Mouse (Mus musculus): Measurements from ENCODE around the gene Armc7. TPM values are rescaled to one million over a fixed set of nuclear protein-coding genes. Genes with fewer than 3 reads are reported as not detected.
A peak's percentile ranks its signal among the peaks of the same experiment; 100 is the strongest.

Armc7 gene
- total RNA-seq (2021), result 1 to 10 TPM; 1.4 to 2.3 TPM

DNA sequence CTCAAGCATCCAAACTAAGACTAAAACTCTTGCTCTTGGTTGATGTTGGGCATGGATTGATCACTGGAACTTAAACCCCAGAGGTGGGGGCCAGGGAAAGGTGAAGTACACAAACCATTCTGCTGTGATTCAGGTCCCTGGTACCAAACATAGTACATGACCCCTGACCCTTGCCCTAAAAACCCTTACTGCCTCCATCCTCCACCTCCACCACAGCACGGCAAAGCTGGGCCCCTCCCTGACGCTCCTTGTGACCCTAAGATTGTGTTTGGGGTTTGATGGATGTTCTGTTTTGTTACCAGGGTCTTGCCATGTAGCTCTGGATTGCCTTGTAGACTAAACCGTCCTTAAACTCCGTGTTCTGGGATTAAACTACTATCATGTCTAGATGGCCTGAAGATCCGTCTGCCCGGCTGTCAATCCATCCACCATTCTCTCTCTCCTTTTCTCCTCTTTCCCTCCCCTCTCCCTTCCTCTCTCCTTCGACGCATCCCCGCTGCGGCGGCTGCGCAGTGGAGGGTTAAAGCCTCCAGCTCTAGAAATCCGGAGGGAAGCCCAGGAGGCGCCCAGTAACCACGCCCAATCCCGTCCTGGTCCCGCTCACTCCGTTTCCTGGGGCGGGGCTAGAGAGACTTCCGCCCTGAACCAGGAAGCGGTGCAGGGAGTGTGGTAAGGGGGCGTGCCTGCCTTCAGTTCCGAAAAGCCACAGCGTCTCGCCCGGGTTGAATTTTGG is at the start of gene Armc7:
Armc7 (plus strand) TSS at position 643 of the 733 bp plus-strand sequence.
- peak; percentile 94 for DNase-seq (ENCODE audit: low spot score)
- intact Hi-C loops (cut with DNase I), result loop anchor here (2.0 kb wide), 1 partner anchor 54 kb away; the partner anchor contains the start of gene Kctd2

DNA sequence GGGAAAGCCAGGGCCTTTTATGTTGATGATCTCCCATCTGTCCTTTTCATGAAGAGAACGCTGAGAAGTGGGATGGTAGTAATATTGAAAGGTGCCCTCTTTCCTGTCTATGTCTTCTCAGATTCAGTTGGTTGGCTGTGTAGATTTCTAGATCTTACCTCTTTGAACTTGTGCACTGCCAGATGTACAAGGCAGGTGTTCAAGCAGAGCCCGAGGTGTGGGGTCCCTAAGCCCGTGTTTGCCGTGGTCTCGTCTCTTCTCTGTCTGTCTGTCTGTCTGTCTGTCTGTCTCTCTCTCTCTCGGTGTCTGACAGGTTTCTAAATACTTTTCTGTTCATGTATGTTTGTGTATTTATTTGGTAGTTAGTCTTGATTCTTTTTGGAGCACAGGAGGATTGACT is 49.8 kb upstream of the Armc7 start:
- intact Hi-C loops (cut with DNase I), result loop anchor here (5.0 kb wide), 2 partner anchors 68 to 177 kb away; partner anchors contain the start of genes Gga3 and Mrps7
- no peak for DNase-seq (ENCODE audit: low spot score)

DNA sequence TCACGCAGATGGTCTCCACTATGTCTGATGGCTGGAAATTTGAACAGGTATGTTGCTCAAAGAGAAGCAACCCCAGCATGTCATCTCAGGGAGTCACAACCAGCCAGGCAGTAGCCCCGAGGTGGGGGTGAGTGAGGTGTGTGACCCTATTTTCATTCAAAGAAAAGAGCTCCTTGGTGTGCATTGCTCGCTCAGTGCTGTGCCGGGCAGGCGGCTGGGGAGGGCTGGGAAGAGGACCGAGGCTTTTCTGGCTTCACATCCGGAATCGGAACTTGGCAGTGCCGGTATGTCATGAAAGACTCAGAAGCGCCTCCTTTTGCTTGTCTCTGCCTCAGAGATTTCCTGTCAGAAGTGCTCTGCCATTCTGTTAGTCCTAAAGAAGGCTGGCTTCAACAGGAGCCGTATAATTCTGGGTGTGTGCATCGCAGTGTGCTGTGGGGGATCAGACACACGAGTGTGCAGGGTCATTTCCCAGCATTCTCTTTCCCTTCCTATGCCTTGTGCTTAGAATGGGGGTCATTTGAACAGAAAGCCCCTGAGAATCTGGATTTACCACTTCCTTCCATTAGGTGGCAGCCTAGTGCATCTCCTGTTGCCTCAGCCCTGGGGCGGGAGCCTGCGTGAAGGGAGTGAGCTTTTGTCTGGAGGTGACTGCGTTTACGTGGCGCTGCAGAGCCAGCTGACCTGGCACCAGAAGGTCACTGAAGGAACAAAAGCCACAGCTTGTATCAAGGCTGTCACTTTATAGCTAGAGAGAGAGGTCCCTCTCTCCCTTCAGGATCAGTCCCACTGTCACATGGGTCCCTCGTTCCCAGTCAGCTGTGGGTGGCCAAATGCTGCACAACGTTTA is 47.8 kb upstream of the Armc7 start:
- DNase-seq (ENCODE audit: low spot score), result peak; percentile 50
- intact Hi-C loops (cut with DNase I), result loop anchor here (1.0 to 5.0 kb wide), 3 partner anchors 46 to 175 kb away; partner anchors contain the start of genes Gga3 and Mrps7

DNA sequence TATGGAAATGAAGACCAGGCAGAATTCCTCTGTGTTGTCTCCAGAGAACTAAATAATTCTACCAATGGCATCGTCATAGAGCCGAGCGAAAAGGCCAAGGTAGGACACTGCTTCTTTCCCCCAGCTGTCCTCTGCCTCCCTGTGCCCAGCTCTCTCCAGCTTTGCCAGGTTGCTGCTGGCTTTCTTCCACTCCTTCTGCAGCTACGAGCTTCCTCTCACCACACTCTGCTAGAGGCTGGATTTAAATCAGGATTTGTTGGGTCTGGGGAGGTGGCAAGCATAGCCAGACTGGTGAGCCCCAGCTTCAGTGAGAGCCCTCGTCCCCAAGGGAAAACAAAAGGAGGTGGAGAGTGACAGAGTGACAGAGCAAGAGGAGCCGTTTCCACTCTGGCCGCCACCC is 46.2 kb upstream of the Armc7 start:
- intact Hi-C loops (cut with DNase I), result loop anchor here (5.0 kb wide), 2 partner anchors 72 to 173 kb away; partner anchors contain the start of genes Gga3 and Mrps7
- DNase-seq (ENCODE audit: low spot score), result no peak

GRCm38 (mm10) chr11:115430561-115430960 is 44.9 kb upstream of the Armc7 start:
- DNase-seq (ENCODE audit: low spot score), result no peak
- intact Hi-C loops (cut with DNase I), result no loop called here

- no peak for DNase-seq (ENCODE audit: low spot score)
- intact Hi-C loops (cut with DNase I), result no loop called here
Measured at GRCm38 (mm10) chr11:115432814-115433213, 42.7 kb upstream of the Armc7 start.

DNA sequence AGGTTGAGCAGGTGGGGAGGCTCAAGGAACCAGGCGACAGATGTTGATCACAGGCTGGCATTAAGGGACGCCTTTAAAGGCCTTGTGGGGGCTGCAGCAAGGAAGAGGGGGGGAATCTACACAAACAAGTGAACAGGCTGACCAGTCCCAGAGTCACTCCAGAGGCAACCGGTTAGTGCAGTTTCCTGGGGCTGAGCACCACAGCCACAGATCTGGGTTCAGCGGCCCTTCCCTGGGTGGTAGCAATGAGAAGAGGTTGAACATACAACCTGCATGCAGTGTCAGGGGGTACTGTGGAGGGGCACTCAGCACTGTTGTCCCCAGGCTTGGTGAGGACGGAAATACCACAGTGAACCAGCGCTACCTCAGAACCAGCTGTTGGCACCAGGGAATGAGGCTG is 42.1 kb upstream of the Armc7 start:
- no peak for DNase-seq (ENCODE audit: low spot score)
- intact Hi-C loops (cut with DNase I), result no loop called here

DNA sequence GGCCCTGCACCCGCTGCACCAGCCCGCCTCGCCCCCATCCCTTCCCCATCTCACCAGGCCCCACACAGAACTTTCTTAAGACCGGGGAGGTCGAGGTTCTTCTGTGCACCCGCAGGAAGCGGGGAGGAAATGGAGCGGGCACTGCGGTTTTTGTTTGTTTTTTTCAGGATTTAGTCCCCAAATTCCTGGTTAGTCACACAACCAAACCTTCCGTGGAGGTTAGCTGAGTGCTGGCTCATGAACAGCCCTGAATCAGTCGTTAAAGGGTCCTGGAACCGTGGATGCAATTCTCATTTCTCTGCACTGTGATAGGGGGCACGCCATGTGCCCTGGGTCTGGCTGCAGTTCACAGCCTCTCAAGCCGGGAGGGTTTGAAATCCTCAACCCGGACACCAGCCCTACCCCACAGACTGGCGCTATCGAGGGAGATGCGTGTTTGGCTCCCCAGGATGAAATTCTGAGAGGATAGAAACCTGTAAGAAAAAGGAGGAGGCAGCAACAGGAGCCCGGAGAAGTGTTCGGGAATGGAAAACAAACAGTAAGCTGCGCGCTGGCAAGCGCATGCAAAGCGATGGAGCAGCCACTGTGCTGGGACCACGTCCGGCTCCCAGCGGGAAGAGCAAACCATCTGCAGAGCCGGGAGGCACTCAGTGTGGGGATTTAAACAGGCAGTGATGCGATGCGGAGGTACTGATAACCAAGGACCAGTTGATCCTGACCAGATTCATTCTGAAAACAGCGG is 39.7 kb upstream of the Armc7 start:
- intact Hi-C loops (cut with DNase I), result no loop called here
- no peak for DNase-seq (ENCODE audit: low spot score)

DNA sequence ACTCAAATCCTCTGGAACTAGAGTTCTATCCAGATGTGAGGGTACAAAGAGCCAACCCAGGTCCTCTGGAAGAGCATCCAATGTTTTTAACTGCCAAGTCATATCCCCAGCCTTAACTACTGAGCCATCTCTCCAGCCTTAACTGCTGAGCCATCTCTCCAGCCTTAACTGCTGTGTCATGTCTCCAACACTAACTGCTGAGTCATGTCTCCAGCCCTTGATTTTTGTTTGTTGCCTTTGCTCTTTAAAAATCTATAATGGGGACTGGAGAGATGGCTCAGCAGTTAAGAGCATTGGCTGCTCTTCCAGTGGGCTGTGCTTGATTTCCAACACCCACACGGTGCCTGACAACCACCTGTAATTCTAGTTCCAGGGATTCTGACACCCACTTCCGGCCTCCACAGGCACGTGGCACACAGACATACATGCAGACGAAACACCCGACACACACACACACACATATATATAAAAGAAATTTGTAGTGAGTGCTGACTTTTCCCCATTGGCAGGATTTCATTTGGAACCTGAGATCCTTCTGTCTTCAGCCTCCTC is 37.8 kb upstream of the Armc7 start:
- intact Hi-C loops (cut with DNase I), result no loop called here

GRCm38 (mm10) chr11:115439326-115439725 is 36.1 kb upstream of the Armc7 start:
- DNase-seq (ENCODE audit: low spot score), result no peak
- intact Hi-C loops (cut with DNase I), result no loop called here

More for the DNA sequence above, 37.8 kb upstream of the Armc7 start:
- DNase-seq (ENCODE audit: low spot score), result no peak

- DNase-seq (ENCODE audit: low spot score), result no peak
- intact Hi-C loops (cut with DNase I), result no loop called here
Measured at GRCm38 (mm10) chr11:115439906-115440595, 35.4 kb upstream of the Armc7 start, which contains the start of gene Trim80. Gene Trim80 (plus strand): TSS chr11:115440545.

DNA sequence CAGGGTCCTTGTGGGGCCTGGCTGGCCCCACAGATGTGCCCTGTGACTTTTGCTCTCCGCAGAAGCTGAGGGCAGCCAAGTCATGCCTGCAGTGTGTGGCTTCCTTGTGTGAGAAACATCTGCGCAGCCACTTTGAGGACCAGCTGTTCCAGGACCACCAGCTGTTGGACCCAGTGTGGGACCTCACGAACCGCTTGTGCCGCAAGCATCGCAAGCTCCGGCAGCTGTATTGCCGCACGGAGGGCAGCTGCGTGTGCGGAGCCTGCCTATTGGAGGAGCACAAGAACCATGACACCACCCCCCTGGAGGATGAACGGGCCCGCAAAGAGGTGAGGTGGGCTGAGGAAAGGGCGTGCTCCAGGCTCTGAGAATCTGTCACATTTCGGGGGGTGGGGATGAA is 34.0 kb upstream of the Armc7 start:
- no peak for DNase-seq (ENCODE audit: low spot score)
- intact Hi-C loops (cut with DNase I), result no loop called here

- intact Hi-C loops (cut with DNase I), result no loop called here
- DNase-seq (ENCODE audit: low spot score), result no peak
Measured at GRCm38 (mm10) chr11:115446906-115447305, 28.6 kb upstream of the Armc7 start.

GRCm38 (mm10) chr11:115447321-115447885 is 28.1 kb upstream of the Armc7 start:
- intact Hi-C loops (cut with DNase I), result no loop called here
- DNase-seq (ENCODE audit: low spot score), result no peak

GRCm38 (mm10) chr11:115448075-115448474 is 27.4 kb upstream of the Armc7 start:
- DNase-seq (ENCODE audit: low spot score), result no peak
- intact Hi-C loops (cut with DNase I), result no loop called here

GRCm38 (mm10) chr11:115448998-115449397 is 26.5 kb upstream of the Armc7 start:
- no peak for DNase-seq (ENCODE audit: low spot score)
- intact Hi-C loops (cut with DNase I), result no loop called here

DNA sequence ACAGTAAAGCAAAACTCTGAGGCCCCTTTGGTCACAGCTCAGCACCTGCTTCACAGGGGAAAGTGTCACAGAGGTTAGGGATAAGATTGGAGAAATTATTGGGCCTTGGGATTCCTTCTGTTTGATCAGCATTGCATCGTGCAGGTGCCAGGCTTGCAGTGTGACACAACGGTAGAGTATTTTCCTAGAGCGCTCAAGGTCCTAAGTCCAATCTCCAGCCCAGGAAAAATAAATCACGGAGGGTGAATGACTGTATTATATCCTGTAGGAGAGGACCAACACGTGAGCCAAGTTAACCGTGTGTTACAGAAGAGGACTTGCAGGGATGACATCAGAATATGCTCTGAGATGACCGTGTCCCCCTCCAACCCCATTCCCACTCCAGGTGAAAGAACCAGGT is 25.3 kb upstream of the Armc7 start:
- DNase-seq (ENCODE audit: low spot score), result no peak
- intact Hi-C loops (cut with DNase I), result no loop called here

DNA sequence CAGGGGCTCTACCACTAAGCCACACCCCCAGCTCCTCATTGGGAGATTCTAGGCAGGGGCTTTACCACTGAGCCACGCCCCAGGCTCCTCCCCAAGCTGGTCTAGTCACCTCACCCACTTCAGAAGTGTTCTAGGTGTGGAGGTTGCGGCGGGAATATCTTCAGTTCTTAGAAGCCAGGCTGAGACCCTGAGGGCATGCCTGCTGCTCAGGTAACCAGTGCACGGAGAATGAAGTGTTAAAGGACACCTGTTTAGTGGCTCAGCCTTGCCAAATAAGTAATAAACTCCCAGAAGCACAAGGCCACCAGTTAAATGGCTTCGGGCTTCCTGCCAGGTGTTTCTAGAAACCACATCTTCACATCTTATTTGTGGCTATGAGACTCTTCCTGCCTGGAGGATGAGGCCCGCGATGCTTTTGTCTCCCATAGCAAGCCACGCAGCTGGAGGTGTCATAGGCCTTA is 23.7 kb upstream of the Armc7 start:
- intact Hi-C loops (cut with DNase I), result no loop called here
- DNase-seq (ENCODE audit: low spot score), result no peak
